Mouse (Mus musculus): Measurements from ENCODE around the gene Ccdc134. TPM values are rescaled to one million over a fixed set of nuclear protein-coding genes. Genes with fewer than 3 reads are reported as not detected.

Gene Ccdc134
- polyA plus RNA-seq, 2 experiments from 2014 or later, result 18.5 to 26.0 TPM

- no peak for ATAC-seq
Observed at GRCm38 (mm10) chr15:82150042-82150441, 22.3 kb downstream of the Ccdc134 start.

DNA sequence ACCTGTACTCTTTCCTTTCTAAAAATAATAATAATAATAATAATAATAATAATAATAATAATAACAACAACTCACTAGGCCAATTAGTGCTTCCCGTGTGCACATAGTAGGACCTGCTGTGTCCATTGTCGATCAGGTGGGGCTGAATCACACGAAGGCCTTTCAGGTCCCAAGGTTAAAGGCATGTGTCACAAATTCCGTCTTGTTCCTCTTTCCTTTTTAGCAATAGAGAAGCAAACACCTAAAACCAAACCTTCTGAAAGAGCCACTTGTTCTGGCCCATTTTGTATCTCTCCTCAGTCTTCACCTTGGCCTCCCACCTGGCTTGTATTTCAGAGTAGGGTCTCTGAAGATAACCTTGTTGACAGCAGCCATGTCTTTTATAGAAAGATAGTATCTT, 23.5 kb downstream of the Ccdc134 start:
- no peak for ATAC-seq

GRCm38 (mm10) chr15:82152022-82152421, 24.3 kb downstream of the Ccdc134 start:
- ATAC-seq, result no peak

DNA sequence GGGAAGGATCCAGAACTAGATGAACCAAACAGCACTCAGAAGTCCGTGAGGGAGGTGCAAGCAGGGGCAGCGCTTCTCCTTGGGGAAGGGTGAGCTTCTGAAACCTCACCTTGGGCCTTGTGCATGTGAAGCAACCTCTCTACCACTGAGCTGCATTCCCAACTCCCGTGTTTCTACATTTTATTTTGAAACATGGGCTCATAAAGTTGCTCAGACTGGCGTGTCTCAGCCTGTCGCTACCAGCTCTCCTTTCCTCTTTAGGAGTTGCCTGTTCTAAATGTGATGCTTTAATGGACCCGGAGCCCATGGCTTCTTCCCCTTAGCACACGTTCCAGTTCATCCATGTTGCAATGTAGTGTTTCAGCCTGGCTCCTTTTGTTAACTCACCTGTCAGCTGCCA, 24.7 kb downstream of the Ccdc134 start:
- ATAC-seq, result no peak

- ATAC-seq, result no peak
Observed at GRCm38 (mm10) chr15:82156298-82156697, 28.6 kb downstream of the Ccdc134 start.

DNA sequence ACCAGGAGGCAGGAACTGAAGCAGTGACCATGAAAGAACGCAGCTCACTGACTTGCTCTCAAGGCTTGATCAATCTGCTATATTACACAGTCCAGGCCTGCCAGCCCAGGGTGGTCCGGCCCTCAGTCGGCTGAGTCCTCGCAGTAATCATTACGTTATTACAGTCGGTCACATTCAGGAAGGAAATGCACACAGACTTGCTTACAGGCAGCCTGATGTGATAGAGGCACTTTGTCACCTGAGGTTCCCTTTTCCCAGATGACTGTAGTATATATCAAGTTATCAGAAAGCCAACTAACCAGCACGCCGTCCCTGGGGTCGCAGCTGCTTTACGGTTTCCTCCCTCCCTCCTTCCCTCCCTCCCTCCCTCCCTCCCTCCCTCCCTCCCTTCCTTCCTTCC, 29.2 kb downstream of the Ccdc134 start:
- ATAC-seq, result no peak

- no peak for ATAC-seq
Observed at GRCm38 (mm10) chr15:82158243-82159035, 30.7 kb downstream of the Ccdc134 start.

- ATAC-seq, result no peak
Observed at GRCm38 (mm10) chr15:82159471-82159870, 31.7 kb downstream of the Ccdc134 start.

- ATAC-seq, result no peak
Observed at GRCm38 (mm10) chr15:82160731-82161640, 33.3 kb downstream of the Ccdc134 start.

- ATAC-seq, result no peak
Observed at GRCm38 (mm10) chr15:82161965-82162600, 34.4 kb downstream of the Ccdc134 start.

GRCm38 (mm10) chr15:82163356-82164060, 35.8 kb downstream of the Ccdc134 start:
- no peak for ATAC-seq

- ATAC-seq, result no peak
Observed at GRCm38 (mm10) chr15:82164061-82164399, 36.3 kb downstream of the Ccdc134 start.

- no peak for ATAC-seq
Observed at GRCm38 (mm10) chr15:82164496-82164895, 36.8 kb downstream of the Ccdc134 start.

DNA sequence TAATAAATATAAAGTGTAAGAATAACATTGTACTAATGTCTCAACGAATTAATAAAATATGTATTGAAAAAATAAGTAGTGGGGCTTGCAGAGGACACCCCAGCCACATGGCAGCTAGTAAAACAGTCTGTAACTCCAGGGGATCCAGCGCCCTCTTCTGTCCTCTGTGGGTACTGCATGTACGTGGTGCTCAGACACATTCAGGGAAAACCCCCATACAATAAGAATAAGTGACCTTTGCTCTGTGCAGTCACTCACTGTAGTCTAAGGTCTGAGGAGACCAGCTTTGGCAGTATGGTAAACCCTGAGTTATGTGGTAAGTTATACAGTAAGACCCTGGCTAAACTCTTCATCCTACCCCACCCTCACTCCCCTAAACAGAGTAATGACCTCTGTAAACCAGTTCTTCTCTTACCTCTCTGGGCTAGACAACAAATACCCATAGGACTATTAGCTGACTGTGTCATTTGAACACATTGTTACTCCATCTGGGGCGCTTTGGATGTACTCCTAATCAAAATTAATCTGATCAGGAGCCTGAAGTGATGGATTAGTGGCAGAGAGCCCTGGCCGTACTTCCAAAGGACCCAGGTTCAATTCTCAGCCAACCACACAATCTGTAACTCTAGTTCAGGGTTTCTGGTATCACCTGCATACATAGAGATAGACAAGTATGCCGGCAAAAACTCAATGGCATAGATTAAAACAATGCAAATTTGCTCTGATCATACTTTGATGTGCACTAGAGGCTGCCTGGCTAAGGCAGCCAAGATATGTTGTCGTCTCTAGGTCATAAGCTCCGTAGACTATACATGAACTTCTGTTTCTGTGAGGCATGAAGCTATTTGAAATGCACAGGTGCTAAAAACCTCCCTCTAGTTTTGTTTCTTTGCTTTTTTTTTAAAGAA, 37.9 kb downstream of the Ccdc134 start:
- ATAC-seq, result peak; percentile 32

GRCm38 (mm10) chr15:82166240-82167100, 38.7 kb downstream of the Ccdc134 start:
- ATAC-seq, result peak; percentile 69

DNA sequence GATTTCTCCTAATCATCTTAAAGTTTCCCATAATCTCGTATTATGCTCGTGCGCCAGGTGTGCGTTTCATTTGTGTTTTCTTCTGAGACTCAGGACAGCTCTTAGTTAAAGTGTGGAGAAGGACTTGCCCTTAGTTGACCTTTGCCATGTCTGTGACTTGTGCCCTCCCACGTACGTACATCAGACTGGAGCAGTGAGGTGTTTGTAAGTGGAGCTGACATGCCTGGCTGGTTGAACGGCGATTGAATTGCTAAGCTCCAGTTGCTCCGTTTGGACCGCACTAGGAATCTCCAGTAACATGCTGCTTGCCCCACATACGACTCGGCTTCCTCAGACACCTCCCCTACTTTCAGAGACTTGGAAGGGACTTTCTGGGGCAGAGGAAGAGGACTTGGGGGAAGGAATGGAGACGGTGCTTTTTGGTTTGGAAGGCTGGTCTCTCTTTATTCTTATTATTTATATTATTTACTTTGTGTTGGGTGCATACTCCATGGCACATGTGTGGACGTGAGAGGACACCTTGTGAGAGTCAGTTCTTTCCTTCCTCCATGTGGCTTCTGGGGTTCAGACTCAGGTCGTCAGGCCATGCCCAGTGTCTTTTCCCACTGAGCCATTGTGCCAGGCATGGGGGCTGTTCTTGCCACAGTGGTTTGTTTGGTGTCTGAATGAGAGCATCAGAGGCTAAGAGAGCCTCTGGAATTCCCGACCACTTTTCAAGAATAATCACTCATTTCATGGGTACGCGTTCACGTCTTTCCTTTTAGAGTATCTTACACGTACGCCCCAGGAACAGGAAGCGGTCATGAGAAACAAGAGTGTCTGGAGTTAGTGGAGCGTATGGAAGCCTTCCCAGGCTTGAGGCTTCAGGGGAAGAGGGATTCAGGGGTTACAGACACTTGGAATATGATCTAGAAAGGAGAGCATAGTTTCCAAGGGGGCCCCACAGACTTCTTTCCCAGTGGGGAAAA, 39.8 kb downstream of the Ccdc134 start:
- peak; percentile 13 for ATAC-seq

GRCm38 (mm10) chr15:82169671-82170070, 41.9 kb downstream of the Ccdc134 start:
- ATAC-seq, result no peak

DNA sequence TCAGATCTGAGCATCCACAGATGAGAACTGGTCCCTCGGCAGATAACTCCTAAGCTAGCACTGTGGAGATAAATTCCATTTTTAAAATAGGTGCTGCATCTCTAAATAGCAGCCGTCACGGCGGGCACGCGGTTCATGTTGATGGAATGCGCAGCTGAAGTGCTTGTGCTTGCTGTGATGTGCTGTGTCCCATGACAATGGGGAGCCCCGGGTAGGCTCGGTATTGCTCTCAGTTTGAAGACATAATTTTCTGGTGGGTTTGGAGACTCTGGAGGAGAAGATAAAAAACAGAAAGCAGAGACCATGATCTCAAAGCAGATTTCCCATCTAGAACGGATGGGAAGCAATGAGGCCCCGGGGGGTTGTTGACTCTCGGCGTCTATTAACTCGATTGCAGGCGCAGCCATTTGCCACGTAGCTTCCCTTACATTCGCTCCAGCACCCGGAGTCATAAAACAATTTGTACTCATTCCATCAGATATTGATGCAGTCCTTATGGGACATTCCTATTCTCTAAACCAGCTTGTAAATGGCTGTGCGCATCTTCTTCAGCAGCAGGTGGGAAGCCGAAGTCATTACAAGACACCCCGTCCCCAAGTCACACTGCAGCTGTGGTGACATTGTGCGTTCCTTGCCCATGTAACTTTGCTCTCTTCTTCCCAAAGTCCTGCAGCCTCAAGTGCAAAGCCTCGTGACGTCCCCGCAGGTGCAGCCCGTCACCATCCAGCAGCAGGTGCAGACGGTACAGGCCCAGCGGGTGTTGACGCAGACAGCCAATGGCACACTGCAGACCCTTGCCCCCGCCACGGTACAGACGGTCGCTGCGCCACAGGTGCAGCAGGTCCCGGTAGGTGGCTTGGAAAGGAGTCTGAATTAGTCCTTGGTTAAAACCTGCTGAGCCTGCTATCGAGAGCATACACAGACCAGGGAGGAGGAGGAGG, 43.0 kb downstream of the Ccdc134 start:
- ATAC-seq, result no peak
